Comparison of ENCODE assay signal across 13 mouse cellular contexts in genomic region chr5:144313335-144313734, GRCm38 (mm10). TPM values are rescaled to one million over a fixed set of nuclear protein-coding genes. Genes with fewer than 3 reads are reported as not detected.
A peak's percentile ranks its signal among the peaks of the same experiment; 100 is the strongest.
DNase-seq lines count a peak whose midpoint lies in the region; ATAC-seq and TF ChIP-seq lines count a peak whose summit lies in the region.
"Had no signal": no experiment of that assay in that cellular context is flagged by ENCODE, and none has a peak within 500 bp of the region (broad histone marks: within the 10 kb centered on the region; RNA-seq: fewer than 3 reads in every experiment).

No protein-coding gene starts in this region.

- H3K36me3 ChIP-seq in heart, embryonic 14.5 days (ENCODE audit: control insufficient read depth, insufficient read depth, low read length) = no peaks in the 10 kb centered on the region
- no peaks in the 10 kb centered on the region for H3K36me3 ChIP-seq in heart, adult 2 months (ENCODE audit: control insufficient read depth, insufficient read depth, low read length)
- no peaks in the 10 kb centered on the region for H3K36me3 ChIP-seq in liver, embryonic 12.5 days
- H3K36me3 ChIP-seq: embryonic facial prominence, embryonic 15.5 days; liver, embryonic 15.5 days; neural tube, embryonic 13.5 days had no signal

- no peak for ATAC-seq in heart, embryonic 14.5 days (ENCODE audit: insufficient number of reproducible peaks, insufficient read depth, low FRiP score, low read depth)
- ATAC-seq in liver, embryonic 12.5 days = peak; percentile 24; the same call in 1 of the 2 replicates

- no peak for TF ChIP-seq POLR2A in heart, adult 2 months (IDR thresholded peaks at IDR 0.05; ENCODE audit: insufficient read depth, low read depth, low read length)

- peaks cover 13 to 28% of the 10 kb centered on the region in 2 experiments for H3K4me1 ChIP-seq in heart, embryonic 14.5 days (ENCODE audit: control insufficient read depth in 2 of 2, insufficient read depth in 2 of 2, low read length in 2 of 2)
- H3K4me1 ChIP-seq in heart, adult 2 months (ENCODE audit: control insufficient read depth, insufficient read depth, low read length) = peaks cover 6% of the 10 kb centered on the region
- H3K4me1 ChIP-seq in liver, embryonic 12.5 days = peaks cover 13% of the 10 kb centered on the region

- H3K4me3 ChIP-seq in heart, embryonic 14.5 days (ENCODE audit: control insufficient read depth in 1 of 2, insufficient read depth in 1 of 2, low read depth in 1 of 2, low read length in 2 of 2) = no peak overlapping the region
- H3K4me3 ChIP-seq in heart, adult 2 months = no peak overlapping the region
- no peak overlapping the region for H3K4me3 ChIP-seq in liver, embryonic 12.5 days
- H3K4me3 ChIP-seq: embryonic facial prominence, embryonic 15.5 days; liver, embryonic 15.5 days; neural tube, embryonic 13.5 days had no signal

- WGBS in heart, embryonic 14.5 days = 14% methylated on average over 5 of the region's 5 CpGs
- 11% methylated on average over 5 of the region's 5 CpGs for WGBS in heart, adult 2 months
- 6% methylated on average over 5 of the region's 5 CpGs for WGBS in liver, embryonic 12.5 days (ENCODE audit: insufficient replicate concordance)

- no peak for DNase-seq in heart, adult 2 months
- peak; percentile 91 for DNase-seq in 416B (ENCODE audit: low read depth)
- DNase-seq in c-Kit-positive CD71-negative TER-119-negative erythroid progenitor cells, embryonic 14.5 days (ENCODE audit: low read depth) = peak; percentile 19
- no peak for DNase-seq in left cerebral cortex, adult 9 months (ENCODE audit: low spot score in 2 of 2)
- DNase-seq in frontal cortex, postnatal 10 days (ENCODE audit: low spot score in 2 of 2) = no peak
- no peak for DNase-seq in cerebellum, adult 18-20 months
- DNase-seq: gastrocnemius, postnatal 36 days; kidney, postnatal 14 days had no signal

- H3K79me2 ChIP-seq in heart, adult 2 months (replicated peaks; ENCODE audit: control insufficient read depth, insufficient read depth, low read length) = no peaks in the 10 kb centered on the region

- H3K9me3 ChIP-seq in heart, embryonic 14.5 days (ENCODE audit: control insufficient read depth, low read length) = no peaks in the 10 kb centered on the region
- no peaks in the 10 kb centered on the region for H3K9me3 ChIP-seq in liver, embryonic 12.5 days (replicated peaks)
- H3K9me3 ChIP-seq: embryonic facial prominence, embryonic 15.5 days; liver, embryonic 15.5 days; neural tube, embryonic 13.5 days had no signal

- no peaks in the 10 kb centered on the region for H3K27me3 ChIP-seq in heart, embryonic 14.5 days (ENCODE audit: control insufficient read depth, insufficient read depth, low read length)
- H3K27me3 ChIP-seq in heart, adult 2 months (ENCODE audit: control insufficient read depth, insufficient read depth, low read length) = no peaks in the 10 kb centered on the region
- H3K27me3 ChIP-seq in liver, embryonic 12.5 days (replicated peaks) = no peaks in the 10 kb centered on the region
- H3K27me3 ChIP-seq: embryonic facial prominence, embryonic 15.5 days; liver, embryonic 15.5 days; neural tube, embryonic 13.5 days had no signal

- peak overlapping the region; percentile 21; the same call in 1 of the 2 replicates for H3K9ac ChIP-seq in heart, embryonic 14.5 days (ENCODE audit: low read length)
- H3K9ac ChIP-seq in heart, adult 2 months (ENCODE audit: low read depth, low read length) = no peak overlapping the region
- H3K9ac ChIP-seq in liver, embryonic 12.5 days = no peak overlapping the region
- H3K9ac ChIP-seq: embryonic facial prominence, embryonic 15.5 days; liver, embryonic 15.5 days; neural tube, embryonic 13.5 days had no signal

- peak overlapping the region in 1 of 2 experiments; percentile 56; a peak in 2 of 4 replicates for H3K27ac ChIP-seq in heart, embryonic 14.5 days (replicated peaks in 1 of 2; ENCODE audit: control insufficient read depth in 1 of 2, insufficient read depth in 1 of 2, low read depth in 2 of 2, low read length in 2 of 2)
- H3K27ac ChIP-seq in heart, adult 2 months = no peak overlapping the region
- no peak overlapping the region for H3K27ac ChIP-seq in liver, embryonic 12.5 days
- H3K27ac ChIP-seq: embryonic facial prominence, embryonic 15.5 days; liver, embryonic 15.5 days; neural tube, embryonic 13.5 days had no signal

- no peak for TF ChIP-seq EP300 in heart, adult 2 months (IDR thresholded peaks at IDR 0.05; ENCODE audit: insufficient read depth, low read depth, low read length)

- TF ChIP-seq CTCF in heart, adult 2 months (IDR thresholded peaks at IDR 0.05) = no peak

- no peak overlapping the region for H3K4me2 ChIP-seq in heart, embryonic 14.5 days (ENCODE audit: low read length)
- no peak overlapping the region for H3K4me2 ChIP-seq in liver, embryonic 12.5 days
- H3K4me2 ChIP-seq: embryonic facial prominence, embryonic 15.5 days; liver, embryonic 15.5 days; neural tube, embryonic 13.5 days had no signal

- intact Hi-C loops in heart, adult 2 months (cut with DNase I) = no loop called here

RNA-seq across cellular contexts. Expression of gene Baiap2l1, which starts 44.6 kb away (rescaled TPM):
- 10.8 and 11.0 TPM in 2 replicates for polyA plus RNA-seq in heart, embryonic 14.5 days (2014; fragmentation: Nextera tagmentation; extraction: Ambion mirVana)
- total RNA-seq in heart, adult 2 months (2021) = 1 to 10 TPM; 4.5 to 5.3 TPM
- 6.7 and 7.2 TPM in 2 replicates for polyA plus RNA-seq in heart, adult 2 months (2012; rRNA removed)
- polyA plus RNA-seq in liver, embryonic 12.5 days (2016; fragmentation: Nextera tagmentation; extraction: Ambion mirVana) = 4.6 and 5.4 TPM in 2 replicates

Comparison
In these comparisons a context has a peak if more than half of its experiments do, and no peak if none do; other contexts are left out.
1. DNase-seq: peak in 416B (single experiment) and c-Kit-positive CD71-negative TER-119-negative erythroid progenitor cells, embryonic 14.5 days (single experiment); none in heart, adult 2 months (0 of 2), left cerebral cortex, adult 9 months (0 of 2), frontal cortex, postnatal 10 days (0 of 2) and cerebellum, adult 18-20 months (0 of 2).